Mouse (Mus musculus) T-helper 17 cell (primary cell): ENCODE measurements at regions not wholly inside any gene's neighbourhood (a gene's known extent, or its start where the extent isn't known, plus 50 kb on each side); places are given as distances from the start of the nearest gene placed in this dataset.

Experiments
- in situ Hi-C, 2 experiments: fragments of 300-600 bp; cut with MboI, MseI; formaldehyde crosslinking; loops; 1 replicate in 1 of 2; 2 replicates in 1 of 2; pipeline ENCODE4 v1.15.1; 2025; ENCODE audit warnings: high pct_unique_total_duplicates in 2 of 2

DNA sequence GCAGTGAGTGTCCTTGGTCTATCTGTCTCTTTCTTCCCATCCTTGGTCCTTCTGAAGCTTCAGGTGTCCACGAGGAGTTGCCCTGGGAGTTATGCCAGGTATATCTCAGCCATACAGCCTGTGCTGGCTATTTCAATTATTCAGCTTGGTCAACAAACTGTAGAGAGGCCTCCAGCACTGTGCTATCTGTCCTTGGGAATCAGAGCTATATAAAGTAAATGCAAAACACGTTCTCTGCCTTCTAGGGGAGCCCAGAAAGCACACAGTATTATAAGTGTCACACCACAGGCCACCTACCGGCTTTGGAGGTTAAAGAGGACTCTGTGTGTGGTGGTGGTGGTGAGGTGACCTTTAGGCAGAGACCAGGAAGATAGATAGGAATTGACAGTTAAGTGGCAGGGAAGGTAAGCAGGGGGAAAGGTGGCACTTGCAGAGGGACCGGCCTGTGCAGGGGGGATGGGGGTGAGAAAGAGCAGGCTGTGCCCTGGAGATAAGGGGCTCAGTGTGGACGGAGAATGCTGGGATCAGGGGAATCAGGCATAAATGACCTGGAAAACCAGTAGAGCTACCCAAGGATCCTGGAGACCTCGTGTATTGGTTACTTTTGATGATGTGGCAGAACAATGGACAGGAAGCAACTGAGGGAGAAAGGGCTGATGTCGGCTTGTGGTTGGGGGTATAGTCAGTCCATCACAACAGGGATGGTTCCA lies 425.9 kb downstream of the Fut8 start:
- in situ Hi-C loops, result loop anchor here in 1 of 2 experiments (10.0 kb wide), 1 partner anchor 419 kb away; no protein-coding TSS in a partner anchor

DNA sequence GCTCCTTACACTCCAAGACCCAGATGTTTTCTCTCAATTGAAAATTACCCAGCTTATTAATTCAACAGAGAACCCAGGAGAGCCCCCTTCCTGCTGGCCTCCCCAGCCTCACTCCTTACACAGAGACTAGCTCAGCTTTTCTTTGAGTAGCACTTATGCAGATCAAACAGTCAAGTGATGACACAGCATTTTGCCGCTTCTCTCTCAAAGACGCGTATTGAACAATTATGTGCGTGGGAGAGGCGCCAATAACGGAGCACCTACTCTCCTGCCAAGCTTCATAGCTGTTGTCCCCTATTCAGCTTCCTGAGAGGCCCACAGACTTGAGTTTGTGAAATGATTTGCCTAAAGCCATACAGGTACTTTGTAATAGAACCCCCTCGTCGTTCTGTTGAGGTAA lies 428.5 kb downstream of the Fut8 start:
- in situ Hi-C loops, result loop anchor here in 1 of 2 experiments (10.0 kb wide), 1 partner anchor 422 kb away; no protein-coding TSS in a partner anchor

DNA sequence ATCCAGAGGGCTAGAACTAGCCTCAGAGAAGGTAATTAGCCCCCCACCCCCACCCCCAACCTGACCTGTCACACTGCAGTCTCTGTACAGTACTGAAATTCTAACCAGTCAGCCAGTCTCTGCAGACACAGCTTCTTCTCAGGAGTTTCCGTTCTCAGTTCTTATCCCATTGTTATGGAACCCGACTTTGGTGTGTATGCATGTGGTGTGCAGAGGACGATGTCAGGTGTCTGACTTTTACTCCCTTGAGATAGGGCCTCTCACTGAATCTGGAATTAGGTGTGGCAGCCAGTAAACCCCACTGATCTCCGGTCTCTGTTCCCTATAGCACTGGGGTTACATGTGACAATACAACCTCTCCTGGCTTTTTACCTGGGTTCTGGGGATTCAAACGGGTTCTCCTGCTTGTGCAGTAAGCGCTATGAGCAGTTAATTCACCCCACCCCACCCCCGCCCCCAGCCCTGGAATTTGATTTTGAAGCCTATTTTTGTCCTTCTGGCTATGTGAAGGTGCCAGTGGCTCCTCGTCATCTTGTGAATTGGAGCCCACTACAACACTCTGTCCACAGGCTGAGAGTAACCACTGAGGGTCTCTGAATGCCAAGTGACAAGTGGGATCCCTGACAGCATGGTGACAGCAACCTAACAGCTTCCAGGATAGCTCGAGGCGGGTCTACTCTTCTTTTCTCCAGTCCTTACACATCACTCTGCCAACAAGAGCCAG lies 429.4 kb downstream of the Fut8 start:
- in situ Hi-C loops, result loop anchor here in 1 of 2 experiments (10.0 kb wide), 1 partner anchor 423 kb away; no protein-coding TSS in a partner anchor

DNA sequence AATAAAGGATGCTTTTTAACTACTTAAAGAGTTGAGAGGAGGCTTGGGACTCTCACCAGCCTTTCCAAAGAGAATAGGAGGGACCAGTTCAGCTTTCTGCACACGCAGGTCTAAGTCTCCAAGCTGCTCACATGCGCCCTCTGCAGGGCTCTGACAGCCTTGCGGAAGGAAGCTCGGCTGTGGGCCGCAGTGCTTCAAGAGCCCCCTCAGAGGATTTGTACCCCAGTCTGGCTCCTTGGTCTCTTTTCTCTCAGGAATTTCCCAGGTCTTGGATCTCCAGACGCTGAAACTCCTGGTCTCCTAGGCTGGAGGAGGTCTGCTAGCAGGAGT lies 429.9 kb downstream of the Fut8 start:
- in situ Hi-C loops, result loop anchor here in 1 of 2 experiments (10.0 kb wide), 1 partner anchor 423 kb away; no protein-coding TSS in a partner anchor

DNA sequence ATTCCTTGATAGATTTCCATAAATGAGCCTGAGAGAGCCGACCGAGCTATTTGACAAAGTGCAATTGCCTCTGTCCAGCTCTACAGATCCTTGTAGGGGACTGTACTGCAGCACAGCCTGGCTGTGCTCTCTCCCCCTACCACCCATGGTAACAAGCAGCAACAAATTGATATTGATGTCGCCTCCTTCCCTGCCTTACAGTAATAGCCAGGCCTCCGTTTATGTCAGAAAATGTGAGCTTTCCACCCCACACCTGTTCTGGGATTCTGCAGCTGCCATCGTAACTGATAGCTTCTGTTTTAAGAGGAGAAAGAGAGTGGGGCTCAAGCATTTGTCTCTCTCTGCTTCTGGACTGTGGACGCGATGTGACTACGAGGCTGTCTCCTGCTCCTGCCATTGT lies 432.6 kb downstream of the Fut8 start:
- in situ Hi-C loops, result loop anchor here (5.0 to 10.0 kb wide), 2 partner anchors 426 to 673 kb away; no protein-coding TSS in a partner anchor

DNA sequence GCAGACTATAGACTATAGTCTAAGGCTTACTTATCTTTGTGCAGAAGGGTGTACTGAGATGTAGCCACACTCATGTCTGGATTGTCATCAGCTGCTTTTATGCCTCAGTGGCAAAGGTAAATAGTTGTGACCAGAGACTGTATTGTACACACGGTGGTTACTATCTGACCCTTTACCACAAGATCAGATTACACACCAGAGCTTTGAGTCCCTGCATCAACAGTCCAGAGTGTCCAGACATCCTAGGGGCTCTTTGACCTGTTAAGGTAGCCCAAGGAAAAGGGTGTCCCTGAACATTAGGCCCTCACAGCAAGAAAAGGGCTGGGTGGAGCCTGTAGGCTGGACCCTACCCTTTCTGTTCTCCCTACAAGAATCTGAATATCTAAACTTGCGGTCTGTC lies 436.4 kb downstream of the Fut8 start:
- in situ Hi-C loops, result loop anchor here (5.0 to 10.0 kb wide), 2 partner anchors 430 to 677 kb away; no protein-coding TSS in a partner anchor

DNA sequence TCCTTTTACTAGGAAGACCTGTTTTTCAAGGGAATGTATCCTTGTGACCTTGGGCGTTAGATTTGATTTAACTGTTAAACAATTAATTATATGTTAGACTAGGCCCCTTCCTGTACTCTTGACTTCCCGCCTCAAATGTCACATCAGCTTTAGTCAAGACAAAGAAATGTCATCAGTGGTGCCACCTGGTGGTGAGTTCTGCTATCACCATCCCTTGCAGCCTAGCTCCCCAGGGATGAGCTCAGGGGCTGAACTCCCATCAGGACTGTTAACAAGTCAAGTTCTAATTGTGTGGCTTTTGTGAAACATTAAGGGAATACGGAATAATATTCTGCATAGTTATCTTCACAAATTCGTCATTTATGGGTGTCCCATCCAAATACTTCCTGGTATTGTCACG lies 436.8 kb downstream of the Fut8 start:
- in situ Hi-C loops, result loop anchor here (5.0 to 10.0 kb wide), 3 partner anchors 108 to 677 kb away; no protein-coding TSS in a partner anchor

DNA sequence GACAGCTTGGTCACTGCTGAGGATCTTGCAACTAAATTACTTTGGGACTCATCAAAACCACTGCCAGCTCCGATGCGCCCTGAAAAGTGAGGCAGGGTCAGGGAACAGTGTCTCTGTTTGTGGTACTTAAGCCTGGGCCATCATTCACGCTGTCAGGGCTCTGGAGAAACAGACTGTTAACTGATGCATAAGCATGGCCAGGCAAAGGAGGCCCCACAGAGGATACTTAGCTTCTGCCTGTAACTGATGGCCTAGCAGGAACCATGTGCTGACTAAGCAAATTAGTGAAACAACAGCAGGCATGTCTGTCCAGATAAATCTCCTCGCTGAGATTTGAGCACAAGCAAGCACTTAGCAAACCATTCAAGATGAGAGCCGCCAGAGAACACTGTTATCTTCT lies 440.1 kb downstream of the Fut8 start:
- in situ Hi-C loops, result loop anchor here (5.0 to 10.0 kb wide), 2 partner anchors 104 to 433 kb away; no protein-coding TSS in a partner anchor

DNA sequence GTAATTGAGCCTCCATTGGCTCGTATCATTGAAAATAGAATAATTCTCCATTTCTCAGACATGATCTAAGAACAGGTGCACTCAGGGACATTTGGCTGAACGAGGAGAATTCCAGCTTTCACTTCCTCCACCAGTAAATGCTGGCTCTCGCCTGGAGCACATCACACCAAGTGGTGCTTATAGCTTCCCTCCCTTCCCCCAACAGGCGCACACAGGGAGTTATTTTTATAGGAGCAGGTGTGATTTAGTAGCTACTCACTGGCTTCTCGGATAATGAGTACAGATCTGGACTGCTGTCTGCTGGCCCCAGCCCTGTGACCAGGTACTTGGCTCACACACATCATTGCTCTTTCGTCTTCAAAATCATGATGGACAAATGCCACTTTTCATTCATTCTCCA lies 456.2 kb downstream of the Fut8 start:
- in situ Hi-C loops, result no loop called here

DNA sequence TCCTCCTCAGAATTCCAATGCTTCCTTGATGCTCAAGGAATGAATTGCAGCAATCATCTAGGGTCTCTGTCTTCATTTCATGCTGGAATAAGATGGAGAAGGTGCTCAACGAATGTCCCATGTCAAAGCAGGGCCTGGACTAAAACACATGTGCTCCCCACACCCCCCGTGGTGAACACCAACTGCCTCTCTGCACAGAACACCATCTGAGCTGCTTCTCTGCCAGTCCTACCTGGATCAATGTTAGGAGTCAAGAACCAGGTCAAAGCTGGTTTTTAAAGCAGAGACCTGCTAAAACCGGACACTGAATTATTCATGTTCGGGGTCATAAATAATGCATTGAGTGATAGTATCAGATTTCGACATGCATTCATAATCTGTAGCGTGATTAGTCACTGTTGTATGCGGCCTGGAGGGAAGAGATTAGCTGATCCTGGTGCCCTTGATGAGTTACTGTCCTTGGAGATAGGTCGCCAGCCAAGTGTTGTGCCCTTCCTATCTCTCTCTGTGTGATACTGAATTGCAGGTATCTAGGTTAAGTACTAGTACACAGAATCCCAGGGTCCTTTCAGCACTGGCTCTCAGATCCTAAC lies 458.2 kb downstream of the Fut8 start:
- in situ Hi-C loops, result no loop called here

DNA sequence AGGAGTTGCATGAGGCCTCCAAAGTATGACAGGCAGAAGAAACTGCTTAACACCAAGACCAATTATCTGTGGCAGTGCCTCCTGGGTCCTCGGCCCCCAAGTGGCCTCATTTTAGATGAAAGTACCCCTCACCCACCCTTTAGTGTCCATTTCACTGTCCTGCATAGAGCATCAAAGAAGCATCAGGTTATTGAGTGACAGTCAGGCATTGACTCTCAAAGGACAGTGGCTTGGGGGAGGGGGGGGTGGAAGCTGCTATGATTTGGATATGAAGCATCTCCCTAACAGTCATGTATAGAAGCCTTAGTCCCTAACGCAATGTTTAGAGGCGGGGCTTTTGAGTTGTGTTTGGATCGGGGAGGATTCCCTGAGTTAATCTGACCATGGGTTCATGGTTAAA lies 458.7 kb downstream of the Fut8 start:
- in situ Hi-C loops, result no loop called here

DNA sequence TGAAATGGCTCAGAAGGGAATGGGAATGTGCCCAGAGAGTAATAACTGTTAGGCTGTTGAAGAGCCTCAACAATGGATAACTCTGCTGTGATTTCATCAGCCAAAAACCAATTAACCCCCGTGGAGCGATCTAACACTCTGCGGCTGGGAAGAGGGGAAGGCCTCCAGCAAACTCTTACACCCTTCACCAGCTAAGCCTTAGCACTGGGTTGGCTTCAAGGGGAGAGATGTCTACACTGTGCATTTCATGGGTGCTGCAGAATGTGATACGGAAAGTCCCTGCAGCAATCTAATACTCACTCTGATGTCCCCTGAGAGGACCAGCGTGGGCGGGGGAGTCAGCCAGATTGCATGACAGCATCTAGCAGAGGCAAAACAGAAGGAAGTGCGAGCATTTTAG lies 460.2 kb downstream of the Fut8 start:
- in situ Hi-C loops, result no loop called here

DNA sequence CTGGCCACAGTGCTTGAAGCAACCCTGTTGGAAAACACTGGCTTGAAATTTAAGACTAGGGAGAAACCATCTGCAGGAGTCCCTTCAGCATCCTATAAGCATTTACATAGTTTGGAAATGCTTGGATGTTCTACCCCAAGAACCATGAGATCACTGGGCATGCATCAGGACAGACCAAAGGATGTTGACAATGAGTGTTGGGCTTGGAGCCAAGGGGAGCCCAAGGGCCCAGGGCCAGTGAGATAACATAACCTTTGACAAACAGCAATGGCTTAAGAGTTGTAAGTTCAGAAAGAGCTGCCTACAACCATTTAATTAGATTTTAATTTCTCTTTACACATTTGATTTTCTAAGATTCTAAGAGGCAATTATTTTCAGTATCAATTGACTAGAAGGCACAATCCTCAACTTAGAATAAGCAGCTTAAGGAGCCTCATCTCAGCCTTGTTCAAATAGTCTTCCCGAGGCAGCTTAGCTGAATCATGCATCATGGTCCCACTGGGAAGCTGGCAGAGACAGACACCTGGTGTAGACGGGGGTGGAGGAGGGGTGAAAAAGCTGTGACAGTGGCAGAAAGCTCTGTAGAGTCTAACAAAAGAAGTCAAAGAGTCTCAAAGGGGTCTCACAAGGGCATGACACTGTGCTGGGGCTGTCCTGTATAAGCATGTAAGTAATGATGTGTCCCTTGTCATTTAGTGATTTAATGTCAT lies 462.1 kb downstream of the Fut8 start:
- in situ Hi-C loops, result no loop called here

DNA sequence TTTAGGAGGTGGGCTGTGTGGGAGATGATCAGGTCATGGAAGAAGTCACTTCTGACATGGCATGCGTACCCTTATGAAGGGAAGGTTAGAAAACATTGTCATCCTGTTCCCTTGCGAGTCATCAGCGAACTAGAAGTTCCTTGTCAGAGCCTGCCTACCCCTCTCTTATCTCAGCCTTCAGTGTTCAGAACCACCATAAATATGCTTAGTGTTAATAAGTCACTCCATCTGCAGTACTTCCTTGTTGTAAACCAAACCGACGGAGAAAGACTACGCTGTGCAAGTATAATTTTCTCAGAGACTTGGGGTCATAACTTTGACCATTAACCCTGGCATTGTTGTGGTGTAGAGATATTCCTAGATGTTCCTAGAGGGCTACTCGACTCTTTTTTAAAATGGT lies 477.6 kb downstream of the Fut8 start:
- in situ Hi-C loops, result loop anchor here in 1 of 2 experiments (10.0 kb wide), 1 partner anchor 1851 kb away; no protein-coding TSS in a partner anchor

DNA sequence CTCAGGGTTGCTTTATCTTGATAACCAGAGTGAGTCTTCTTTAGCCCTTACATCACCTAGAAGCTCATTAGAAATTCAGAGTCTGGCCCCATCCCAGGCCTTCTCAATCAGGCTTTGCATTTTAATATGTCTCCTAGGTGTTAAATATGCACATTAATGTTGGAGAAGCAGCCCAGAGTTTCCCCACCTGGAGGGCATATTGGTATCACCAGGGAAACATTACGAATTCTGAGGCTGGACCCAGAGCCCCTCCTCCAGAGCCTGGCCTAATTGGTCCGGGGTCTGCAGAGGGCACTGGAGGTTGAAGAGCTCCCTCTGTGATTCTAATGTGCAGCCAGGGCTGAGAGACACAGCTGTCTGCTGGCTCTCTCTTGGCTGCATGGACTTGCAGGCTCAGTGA lies 478.1 kb downstream of the Fut8 start:
- in situ Hi-C loops, result loop anchor here in 1 of 2 experiments (10.0 kb wide), 1 partner anchor 1851 kb away; no protein-coding TSS in a partner anchor

DNA sequence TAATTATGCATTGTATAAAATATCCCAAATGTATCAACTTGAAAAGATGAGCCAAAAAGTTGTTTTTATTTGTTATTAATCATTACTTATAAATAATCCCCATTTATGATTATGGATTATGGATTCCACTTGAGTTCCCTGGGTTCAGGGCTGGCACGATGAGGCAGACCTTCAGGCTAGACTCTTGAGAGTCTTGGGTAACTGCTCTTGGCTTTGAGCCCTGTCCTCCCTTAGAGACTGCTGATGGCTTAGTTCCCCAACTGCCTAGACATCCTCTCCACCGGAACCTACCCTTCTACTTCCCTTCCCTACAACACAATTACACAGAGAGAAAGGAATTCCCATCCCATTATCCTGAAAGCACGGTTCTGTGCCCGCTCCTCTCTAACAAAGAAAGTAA lies 466.3 kb upstream of the Gm6657 start:
- in situ Hi-C loops, result no loop called here

DNA sequence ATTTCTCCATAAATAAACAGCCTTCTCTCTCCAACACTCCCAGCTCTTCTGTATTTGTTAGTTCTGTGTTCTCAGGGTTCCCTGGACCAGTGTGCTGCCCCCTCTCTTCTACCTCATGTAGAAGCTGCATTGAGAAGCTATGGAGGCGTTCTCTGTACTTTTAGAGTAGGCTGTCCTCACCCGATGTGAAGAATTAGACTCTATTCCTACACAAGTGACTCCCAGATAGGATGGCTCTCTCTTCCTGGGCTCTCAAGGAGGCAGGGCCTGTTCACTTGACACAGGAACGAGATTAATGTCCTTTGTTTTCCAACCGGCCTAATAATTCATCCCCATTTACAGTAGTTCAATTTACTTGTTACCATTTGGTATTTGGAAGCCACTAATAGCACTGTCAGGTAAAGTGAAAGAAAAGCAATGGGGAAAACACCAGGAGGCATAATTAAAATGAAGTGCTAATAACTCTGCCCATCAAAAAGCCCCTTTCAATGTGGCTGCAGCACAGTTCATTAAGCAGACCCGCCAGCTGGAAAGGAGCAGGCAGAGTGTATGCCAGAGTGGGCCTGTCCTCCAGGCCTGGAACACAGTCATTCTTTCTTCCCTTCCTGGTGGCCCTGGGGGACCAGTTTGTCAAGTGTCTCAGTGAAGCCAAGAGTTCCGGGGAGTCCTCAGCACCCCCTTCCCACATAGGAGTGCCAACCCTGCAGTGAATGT lies 454.8 kb upstream of the Gm6657 start:
- in situ Hi-C loops, result no loop called here

DNA sequence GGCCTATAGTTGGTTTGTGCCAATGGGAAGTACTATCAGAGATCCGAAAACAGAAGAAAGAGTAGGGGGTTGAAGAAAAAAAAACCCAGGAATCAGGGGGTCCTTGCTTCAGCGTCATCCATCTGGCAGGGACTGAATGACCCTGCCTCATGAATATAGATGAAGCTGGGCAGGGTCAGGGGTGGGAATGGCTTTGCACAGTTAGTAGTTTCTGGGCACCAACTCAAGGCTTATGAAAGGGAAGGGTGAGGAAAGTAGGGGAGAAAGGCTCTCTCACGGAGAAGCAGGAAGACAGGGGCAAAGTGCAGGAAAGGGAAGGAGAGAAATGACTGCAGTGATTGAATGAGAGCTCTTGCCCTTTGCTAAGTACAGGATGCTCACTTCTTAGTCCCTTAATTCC lies 451.3 kb upstream of the Gm6657 start:
- in situ Hi-C loops, result no loop called here

DNA sequence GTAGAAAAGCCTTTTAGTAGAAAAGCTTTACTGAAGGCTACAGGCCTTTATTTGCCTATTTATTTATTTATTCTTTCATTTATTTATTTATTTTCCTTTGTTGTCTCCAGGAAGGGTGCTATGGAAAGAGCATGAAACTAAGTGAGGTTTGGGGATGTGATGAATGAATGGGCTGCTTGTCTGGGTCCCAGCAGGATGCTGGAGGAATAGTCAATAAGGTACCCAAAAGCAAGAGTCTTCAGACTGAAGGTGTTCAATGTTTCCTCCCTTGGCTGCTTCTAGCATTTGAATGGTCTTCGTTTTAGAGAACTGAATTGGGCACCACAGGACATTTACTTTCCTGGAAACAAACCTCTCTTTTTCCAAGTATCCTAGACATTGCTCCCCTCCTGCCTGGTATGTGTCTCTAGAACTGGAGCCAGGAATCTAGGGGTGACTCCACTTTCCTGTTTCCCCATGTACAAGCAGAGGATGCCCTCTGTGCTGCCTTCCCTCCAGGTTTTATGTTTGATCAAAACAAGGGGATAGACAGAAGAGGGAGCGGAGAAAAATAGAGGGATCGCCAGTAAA lies 444.5 kb upstream of the Gm6657 start:
- in situ Hi-C loops, result no loop called here

DNA sequence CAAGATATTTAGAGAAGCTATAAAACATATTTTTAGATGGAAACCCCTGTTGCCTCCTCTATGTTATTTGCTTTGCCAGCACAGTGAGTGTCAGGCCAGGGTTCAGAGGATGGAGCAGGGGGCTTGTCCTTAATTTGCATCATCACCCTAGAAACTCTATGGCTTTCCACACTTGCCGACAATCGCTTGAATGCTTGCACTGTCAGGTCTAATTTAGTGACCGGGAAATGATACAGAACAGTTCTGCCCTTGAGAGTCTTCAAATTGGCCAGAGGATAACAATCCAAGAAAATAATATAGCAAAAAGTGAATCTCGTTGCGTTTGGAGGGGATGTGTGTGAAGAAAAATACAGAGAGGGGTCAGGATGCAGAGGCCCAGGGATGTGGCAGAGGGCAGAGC lies 441.9 kb upstream of the Gm6657 start:
- in situ Hi-C loops, result no loop called here

DNA sequence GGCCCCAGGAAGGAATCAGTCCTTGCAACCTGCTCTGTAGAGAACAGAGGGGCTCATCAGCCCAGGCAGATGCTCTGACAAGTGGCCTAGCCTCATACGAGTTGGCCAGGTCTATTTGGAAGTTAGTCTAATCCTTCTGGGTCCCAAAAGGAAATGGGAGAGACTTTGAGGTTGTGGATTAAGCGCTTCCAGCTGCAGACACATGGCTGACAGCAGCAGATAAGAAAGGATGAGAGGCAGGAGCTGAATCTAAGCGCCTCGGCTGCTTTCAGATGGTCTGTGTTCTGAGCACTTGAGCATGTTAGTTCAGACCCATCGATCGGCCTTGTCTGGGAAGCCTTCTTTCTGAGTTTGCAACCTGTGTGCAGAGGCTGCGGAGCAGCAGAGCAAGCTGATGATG lies 438.0 kb upstream of the Gm6657 start:
- in situ Hi-C loops, result no loop called here
